Mouse (Mus musculus) heart, adult 11 months (tissue): ENCODE results near the gene 4930544D05Rik.

Experiments used
- DNase-seq: peaks from one replicate; pipeline ENCODE4 v3.0.0; 2022

Gene 4930544D05Rik

GRCm38 (mm10) chr11:70645461-70646258 lies 30.0 kb downstream of the 4930544D05Rik start:
- peak; percentile 96 for DNase-seq

DNA sequence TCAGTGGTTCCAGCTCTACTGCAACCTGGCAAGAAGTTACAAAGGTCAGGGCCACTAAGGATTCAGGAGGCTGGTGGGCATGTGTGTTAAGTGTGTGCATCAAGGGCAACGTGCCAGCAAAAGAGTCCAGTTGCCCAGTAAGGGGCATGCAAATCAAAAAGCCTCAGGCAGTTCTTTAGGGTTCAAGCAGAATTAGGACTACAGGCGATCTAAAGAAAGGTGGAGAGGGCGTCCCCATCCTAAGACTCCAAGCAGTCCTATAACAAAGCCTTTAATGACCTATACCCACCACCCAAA lies 30.6 kb downstream of the 4930544D05Rik start:
- no peak for DNase-seq

GRCm38 (mm10) chr11:70646691-70647650 lies 31.3 kb downstream of the 4930544D05Rik start, which contains the start of the genes Rnf167 and Slc25a11:
Gene Rnf167 (plus strand): TSS chr11:70647235.
Gene Slc25a11 (minus strand): TSS chr11:70647479.
- DNase-seq: peak; percentile 100

- DNase-seq: peak; percentile 96
Observed at GRCm38 (mm10) chr11:70647716-70648420, 32.2 kb downstream of the 4930544D05Rik start.

- DNase-seq: no peak
Observed at GRCm38 (mm10) chr11:70648512-70648911, 32.9 kb downstream of the 4930544D05Rik start.

- peak; percentile 91 for DNase-seq
Observed at GRCm38 (mm10) chr11:70649185-70649734, 33.6 kb downstream of the 4930544D05Rik start.

DNA sequence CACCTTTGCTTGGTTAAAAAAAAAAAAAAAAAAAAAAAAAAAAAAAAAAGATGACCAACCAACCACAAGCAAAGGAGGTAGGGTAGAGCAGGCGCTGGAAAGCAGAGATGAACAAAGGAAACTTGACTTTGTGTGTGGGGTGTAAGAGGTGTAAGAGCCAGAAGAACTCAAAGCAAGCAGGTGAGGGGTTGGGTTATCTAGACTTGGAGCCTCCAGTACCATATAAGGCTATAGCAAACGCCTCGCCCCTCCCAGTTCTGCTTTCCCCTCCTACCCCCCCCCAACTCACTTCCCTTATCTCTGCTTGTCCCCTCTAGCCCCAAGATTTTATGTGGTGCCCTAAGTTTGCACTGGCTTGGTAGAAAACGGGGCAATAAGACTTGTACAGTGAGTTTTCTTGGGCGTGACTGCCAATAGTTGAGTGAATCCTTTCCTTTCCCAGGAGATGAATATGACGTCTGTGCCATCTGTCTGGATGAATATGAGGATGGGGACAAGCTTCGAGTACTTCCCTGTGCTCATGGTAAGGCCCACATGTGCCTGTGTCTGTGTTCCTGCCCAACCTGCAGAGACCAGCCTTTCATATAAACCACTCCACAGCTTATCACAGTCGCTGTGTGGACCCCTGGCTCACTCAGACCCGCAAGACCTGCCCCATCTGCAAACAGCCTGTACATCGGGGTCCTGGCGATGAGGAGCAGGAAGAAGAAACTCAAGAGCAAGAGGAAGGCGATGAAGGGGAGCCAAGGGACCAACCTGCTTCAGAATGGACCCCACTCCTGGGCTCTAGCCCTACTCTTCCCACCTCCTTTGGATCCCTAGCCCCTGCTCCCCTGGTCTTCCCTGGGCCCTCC lies 34.9 kb downstream of the 4930544D05Rik start:
- peak; percentile 92 for DNase-seq

- DNase-seq: peak; percentile 92
Observed at GRCm38 (mm10) chr11:70651391-70651790, 35.7 kb downstream of the 4930544D05Rik start.

DNA sequence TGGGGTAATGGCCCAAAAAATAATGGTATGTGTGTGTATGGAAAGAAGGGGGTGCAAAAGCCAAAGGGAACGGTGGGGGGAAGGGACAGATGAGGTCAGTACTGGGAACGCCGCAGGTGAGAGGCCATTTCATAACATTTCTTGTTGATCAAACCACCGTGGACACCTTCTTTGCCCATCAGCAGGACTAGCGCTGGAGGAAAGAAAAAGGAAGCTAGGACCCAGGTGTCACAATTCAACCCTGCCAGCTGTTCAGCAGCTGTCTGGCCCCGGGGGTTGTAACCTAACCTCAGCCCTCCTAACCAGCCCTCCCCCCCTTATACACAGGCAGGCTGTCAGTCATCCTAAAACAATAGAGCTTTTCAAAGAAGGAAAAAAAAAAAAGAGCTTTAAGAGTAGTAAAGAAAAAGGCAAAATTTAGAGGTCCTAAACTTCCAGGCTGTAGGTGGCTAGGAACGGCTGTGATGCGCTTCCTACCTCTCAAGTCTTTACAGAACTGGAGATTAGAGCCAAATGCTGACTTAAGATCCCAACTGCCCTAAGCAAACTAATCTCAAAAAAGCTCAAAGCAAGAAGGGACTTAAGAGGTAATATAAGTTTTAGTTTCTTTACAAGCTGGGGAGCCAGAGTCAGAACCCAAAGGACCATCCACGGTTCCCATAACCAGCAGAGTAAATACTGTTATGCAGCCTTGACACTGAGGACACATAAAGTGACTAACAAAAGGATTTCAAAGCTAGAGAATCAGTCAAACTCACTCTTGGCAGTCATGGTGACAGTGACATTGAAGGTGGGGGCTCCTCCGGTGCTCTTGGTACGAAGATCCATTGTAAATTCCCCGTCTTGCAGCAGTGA lies 36.6 kb downstream of the 4930544D05Rik start:
- peak; percentile 94 for DNase-seq

- DNase-seq: no peak
Observed at GRCm38 (mm10) chr11:70652884-70653344, 37.3 kb downstream of the 4930544D05Rik start.

DNA sequence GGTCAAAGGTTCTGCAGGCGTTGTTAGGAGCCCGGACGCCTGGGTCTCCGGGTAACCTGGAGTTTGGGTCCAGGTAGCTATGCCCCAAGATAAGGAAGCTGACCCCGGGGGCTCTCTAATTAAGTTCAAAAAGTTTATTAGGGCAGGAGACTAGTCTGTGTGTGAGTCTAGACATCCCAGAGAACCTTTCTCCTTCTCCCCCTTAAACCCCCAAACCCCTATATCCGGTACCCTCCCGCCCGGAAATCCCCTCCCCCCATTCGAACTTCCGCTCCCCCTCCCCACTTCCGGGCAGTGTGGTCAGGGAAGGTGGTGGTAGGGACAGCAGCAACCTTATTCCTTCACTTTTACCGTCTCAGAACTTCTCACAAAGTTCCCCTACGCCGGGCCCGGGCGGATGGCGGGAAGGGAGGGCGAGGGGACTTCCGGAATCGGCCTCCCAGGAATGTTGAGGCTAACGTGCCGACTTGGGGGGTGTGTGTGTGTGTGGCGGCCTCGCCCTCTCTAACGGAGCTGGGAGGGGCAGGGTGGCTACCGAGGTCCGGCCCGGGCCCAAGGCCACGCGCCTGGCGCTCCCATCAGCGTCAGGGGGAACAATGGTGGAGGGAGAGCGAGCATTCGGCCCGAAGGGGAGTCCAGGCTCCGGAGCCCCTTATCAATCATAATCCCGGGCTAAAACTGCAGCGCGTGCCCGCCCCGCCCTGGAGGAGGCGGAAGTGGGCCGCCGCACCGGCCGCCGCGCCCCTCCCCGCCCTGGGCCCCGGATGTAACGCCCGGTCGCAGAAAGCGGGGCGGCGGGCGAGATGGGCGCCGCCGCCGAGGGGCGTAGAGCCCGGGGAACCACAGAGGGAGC lies 37.9 kb downstream of the 4930544D05Rik start:
- DNase-seq: peak; percentile 98

DNA sequence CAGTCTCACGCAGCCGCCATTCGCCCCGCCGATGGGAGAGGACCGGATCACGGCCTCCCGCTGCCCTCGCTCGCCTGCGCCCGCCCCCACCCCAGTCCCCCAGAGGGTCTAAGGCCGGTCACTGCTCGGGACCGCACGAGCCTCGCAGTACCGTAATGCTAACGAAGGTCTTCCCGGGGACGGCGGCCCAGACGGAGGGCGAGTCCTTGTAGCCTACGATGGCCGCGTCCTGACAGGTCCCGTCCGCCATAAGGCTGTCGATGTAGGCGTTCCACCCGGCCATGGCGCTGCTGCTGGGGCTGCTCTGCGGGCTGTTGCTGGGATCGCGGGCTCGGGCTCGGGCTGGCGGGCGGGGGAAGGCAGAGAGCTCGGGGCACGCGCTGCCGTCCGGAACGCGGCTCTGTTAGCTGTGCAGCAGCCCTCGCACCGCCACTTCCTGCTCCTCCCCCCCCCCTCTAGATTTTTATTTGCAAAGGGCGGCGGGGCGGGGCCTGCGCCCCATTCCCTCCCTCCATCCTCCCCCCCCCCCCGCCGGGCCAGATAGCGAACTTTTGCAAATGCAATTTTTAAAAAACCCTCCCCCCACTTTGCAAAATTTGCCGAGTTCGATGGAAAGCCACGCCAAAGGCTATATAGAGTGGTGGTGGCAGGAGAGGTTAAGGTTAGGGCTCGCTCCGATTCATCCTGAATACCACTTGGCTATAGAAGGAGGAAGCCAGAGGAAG lies 38.7 kb downstream of the 4930544D05Rik start, which contains the start of gene Pfn1:
TSS of gene Pfn1 (minus strand) at position 447 of the 725 bp plus-strand sequence.
- no peak for DNase-seq

DNA sequence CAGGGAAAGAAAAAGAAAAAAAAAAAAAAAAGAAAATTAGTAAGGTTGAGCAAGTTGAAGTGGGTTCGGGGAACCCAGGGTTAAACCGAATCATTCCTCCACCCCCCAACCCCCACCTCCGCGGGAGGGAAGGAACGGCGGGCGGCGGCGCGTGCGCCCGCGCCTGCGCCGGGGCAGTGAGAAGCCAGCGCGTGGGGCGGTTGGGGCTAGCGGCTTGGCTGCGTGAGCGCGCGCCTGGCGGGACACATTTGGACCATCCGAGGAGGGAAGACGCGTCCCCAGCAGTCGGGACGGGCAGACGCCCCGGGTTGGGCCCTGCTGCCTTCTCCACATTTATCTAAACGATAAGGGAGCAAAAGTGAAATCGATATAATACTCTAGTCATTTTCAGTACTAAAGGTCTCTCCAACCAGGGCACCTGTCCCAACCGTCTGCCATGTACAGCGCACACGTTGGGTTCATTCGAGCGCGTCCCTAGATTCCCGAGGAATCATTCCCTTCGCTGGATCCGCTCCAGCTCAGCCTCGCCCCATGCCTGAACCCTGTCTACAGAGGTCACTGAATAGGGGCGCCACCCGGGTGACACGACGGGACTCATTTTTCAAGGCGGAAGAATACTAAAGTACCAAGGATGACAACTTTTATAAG lies 39.4 kb downstream of the 4930544D05Rik start:
- DNase-seq: peak; percentile 99

GRCm38 (mm10) chr11:70655571-70656455 lies 40.2 kb downstream of the 4930544D05Rik start:
- DNase-seq: peak; percentile 99

GRCm38 (mm10) chr11:70656456-70656927 lies 40.8 kb downstream of the 4930544D05Rik start:
- DNase-seq: peak; percentile 99

DNA sequence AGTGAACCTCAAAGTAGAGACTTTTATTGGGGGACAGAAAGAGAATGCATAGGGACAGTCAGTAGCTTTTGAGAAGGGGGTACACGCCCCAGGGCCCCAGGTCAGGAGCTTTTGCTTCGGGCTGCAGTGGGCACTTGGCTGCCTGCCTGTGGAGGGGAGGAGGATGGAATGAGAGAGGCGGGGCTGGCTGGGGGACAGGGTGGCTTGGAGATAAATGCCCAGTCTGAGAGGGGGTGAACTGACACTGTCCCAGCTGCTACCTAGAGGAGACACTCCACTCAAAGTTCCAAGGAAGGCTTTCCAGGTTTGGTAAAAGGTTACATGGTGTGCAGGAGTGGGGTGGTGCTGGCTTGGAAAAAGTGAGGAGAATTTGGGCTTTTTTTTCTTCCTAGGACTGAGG lies 41.3 kb downstream of the 4930544D05Rik start, which contains the start of gene Eno3:
TSS of gene Eno3 (plus strand) at position 239 of the 400 bp plus-strand sequence.
- DNase-seq: peak; percentile 96

- DNase-seq: peak; percentile 88
Observed at GRCm38 (mm10) chr11:70657573-70657972, 41.9 kb downstream of the 4930544D05Rik start.
